Mouse (Mus musculus): ENCODE results near the gene Tmem19. TPM values are rescaled to one million over a fixed set of nuclear protein-coding genes. Genes with fewer than 3 reads are reported as not detected.

Tmem19 gene
- total RNA-seq (2021) = 10 to 100 TPM; 13.7 to 18.3 TPM
- long read RNA-seq, experiment 1, transcript Tmem19-201 (7 exons, 3,012 nt) = major isoform, 8 of 19 reads
- long read RNA-seq, experiment 1, partial matches to known transcripts = 1 of 19 reads
- long read RNA-seq, experiment 1, other reads (novel, unspliced or antisense) = 9 of 19 reads
- long read RNA-seq, experiment 2, partial matches to known transcripts = 0 of 10 reads
- long read RNA-seq, experiment 2, other reads (novel, unspliced or antisense) = 4 of 10 reads

DNA sequence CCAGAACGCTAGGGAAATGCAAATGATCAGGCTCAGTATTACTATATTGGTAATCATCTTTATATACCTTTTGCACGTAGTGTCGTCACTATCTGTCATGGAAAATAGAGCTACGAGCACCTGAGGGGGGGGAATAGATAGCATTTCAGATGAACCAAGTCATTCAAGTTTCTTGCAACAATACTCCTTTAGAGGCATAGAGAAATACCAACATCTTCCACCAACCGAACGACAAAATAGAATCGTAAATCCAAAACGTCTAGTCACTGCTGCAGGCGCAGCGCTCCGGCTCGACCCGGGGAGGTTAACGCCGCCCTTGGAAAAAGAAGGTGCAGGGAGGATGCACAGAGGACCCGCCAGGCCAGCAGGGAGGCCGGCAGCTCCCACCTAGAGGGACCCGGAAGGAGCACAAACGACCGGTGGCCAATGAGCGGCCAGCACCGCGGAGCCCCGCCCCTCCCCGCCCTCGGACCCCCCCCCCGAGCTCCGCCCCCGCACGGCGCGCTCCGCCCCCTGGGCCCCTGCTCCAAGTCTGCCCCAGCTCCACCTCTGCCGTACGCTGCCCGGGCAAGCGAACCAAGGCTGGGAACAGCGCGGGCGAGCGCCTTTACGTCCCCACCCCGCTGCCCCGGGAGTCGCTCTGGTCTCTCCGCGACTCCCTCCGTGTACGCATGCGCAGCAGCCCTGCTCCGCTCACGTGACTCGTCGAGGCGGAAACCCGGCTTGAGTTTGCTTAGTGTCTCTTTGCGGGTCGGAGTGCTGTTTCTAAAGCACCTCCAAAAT lies at the start of gene Tmem19:
Gene Tmem19 (minus strand): TSS at position 662 of the 783 bp plus-strand sequence.
- DNase-seq (ENCODE audit: low spot score) = peak; percentile 95

DNA sequence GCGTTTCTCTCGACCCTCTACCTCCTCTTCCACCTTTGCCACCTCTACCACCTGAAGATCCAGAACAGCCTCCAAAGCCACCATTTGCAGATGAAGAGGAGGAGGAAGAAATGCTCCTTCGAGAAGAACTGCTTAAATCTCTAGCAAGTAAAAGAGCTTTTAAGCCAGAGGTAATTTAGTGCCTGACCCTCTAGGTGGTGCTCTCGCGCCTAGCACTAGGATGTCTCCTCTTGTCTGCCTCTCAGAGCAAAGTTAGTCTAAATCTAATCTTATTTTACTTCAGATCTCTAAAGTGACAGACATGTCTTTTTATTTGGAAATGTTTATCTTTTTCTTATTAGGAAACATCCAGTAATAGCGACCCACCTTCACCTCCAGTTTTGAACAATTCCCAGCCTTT lies 44.1 kb upstream of the Tmem19 start:
- DNase-seq (ENCODE audit: low spot score) = peak; percentile 28

DNA sequence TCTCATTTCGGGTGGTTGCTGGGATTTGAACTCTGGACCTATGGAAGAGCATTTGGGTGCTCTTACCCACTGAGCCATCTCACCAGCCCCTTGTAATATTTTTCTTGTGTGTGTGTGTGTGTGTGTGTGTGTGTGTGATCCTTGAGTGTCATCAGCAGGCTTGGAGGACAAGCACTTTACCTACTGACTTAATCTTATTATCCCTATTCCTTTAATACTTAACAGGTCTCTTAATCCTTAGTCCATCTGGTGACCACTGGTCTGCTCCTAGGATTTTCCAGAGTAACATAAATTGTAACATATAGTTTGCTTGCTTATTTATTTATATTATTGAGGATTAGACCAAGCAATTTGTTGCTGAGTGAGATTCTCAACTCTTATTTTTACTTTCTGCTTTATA lies 29.6 kb upstream of the Tmem19 start:
- DNase-seq (ENCODE audit: low spot score) = no peak

DNA sequence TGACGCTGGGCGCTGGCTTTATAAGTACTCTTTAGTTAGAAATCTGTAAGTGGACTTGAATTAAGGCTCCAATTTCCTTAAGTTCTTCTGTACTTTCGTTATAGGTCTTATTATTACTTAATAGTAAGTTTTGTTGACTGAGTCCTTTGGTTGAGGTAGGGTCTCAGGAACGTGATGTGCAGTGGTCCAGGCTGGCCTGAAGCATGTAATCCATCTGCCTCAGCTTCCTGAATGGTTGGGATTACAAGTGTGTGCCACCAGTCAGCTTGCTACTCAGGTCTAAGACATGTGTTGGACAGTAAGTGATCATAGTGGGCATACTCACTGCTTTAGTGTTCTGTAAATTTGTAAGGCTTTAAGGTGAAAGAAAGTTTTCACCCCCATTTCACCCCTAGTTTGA lies 28.8 kb upstream of the Tmem19 start:
- no peak for DNase-seq (ENCODE audit: low spot score)

DNA sequence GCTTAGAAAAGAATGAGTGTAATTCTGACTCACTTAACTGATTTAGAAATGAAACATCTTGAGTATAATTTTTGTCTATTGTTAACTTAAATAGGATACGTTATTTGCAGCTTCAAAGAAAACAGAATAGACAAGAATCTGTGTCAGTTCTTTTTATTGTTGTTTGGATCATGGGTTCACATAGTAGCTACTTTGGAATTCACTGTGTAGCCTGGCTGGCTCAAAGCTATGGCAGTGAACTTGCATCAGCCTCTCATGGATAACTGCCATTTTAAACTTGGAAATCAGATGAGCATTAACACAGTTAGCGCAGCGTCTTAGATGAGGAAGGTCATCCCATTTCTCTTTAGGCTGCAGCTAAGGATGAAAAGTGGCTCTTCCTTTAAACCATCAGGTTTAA lies 25.6 kb upstream of the Tmem19 start:
- DNase-seq (ENCODE audit: low spot score) = no peak

DNA sequence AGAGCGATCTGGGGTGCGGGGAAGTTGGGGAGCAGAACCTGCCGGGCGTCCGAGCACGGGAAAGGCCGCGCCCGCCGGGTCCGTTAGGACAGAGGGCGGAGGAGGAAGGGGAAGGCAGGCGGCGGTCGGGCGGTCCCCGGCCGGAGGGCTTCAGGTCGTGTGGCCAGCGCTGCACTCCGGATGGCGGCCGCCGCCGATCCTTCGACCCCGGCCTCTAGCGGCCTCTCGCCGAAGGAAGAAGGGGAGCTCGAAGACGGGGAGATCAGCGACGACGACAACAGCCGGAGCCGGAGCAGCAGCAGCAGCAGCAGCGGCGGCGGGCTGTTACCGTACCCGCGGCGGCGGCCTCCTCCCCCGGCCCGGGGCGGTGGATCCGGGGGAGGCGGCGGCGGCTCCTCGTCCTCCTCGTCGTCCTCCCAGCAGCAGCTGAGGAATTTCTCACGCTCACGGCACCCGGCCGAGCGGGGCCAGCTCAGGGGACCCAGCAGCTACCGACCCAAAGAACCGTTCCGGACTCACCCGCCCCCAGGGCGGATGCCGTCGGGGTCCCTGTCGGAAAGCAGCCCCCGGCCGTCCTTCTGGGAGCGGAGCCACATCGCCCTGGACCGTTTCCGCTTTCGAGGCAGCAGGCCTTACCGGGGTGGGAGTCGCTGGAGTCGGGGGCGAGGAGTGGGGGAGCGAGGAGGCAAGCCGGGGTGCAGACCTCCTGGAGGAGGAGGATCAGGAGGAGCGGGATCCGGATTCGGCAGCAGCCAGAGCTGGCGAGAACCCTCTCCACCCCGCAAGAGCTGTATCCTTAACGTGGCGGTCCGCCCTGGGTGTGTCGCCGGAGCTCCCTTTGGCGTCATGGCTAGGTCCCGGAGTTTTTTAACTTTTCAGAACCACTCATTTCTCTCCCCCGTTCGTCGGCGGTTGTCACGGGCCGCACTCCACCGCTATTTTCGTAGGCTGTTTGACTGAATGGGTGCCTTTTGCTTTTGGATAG lies 23.0 kb upstream of the Tmem19 start:
- DNase-seq (ENCODE audit: low spot score) = peak; percentile 55

DNA sequence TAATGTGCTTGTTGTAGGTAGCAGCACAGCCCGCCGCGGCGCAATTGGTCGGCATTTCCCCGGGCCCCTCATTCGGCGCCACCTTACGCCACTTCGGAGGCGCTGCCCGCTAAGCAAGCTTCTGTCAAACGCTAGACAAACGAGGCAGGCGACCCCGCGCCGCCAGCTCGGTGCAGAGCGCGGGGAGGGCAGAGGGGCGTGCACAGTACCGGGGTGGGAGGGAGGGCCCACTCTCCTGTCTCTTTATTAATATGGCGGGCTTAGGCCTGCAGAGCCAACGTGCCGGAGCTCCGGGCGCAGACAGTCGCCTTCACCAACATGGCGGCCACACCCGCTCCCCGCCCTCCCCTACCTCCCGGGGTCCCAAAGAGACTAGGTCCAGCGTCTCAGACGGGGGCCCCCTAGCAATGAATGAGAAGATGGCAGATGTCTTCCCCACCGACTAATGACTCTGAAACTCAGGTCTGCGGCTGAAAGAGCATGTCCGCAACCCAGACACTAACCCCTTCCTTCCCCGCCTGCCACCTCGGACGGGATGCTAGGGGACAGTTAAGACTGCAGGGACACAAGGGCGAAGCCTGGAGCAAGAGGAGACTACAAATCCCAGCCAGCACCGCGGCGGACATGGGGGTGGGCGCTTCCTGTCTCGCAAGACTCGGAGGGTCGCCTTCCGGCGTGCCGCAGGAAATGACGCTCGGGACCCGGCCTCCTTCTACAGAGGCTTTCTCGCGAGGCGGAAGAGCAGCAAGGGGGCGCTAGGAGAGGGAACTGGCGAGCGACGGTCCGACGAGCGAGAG lies 22.1 kb upstream of the Tmem19 start, which contains the start of the genes Thap2 and Zfc3h1:
Gene Thap2 (minus strand): TSS at position 223 of the 797 bp plus-strand sequence.
Gene Zfc3h1 (plus strand): TSS at position 739 of the 797 bp plus-strand sequence.
- DNase-seq (ENCODE audit: low spot score) = peak; percentile 98

DNA sequence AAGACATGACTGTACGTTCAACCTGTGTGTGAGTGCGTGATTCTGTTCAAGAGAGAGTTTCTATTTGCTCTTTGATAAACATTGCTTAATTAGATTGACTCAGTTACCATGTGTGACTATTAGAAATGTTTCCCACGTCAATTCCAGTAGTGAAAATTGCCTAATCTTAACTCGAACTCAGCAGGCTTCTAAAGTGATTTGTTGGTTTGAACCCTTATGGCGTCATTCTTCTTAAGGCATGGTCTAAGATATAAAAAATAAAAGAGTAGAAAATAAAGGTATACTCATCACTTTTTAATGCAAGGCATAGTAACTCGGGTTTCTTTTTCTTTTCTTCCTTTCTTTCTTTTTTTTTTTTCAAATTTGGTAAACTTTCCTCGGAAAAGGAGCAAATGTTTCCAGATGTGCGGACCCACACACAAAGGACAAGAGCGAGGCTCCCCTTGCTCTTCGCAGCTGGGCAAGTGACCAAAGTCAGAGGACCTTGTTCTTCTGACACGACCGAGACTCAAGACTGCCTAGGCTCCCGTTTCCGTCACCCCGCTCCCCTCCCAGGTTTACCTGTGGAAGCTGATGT lies 21.4 kb upstream of the Tmem19 start:
- no peak for DNase-seq (ENCODE audit: low spot score)

DNA sequence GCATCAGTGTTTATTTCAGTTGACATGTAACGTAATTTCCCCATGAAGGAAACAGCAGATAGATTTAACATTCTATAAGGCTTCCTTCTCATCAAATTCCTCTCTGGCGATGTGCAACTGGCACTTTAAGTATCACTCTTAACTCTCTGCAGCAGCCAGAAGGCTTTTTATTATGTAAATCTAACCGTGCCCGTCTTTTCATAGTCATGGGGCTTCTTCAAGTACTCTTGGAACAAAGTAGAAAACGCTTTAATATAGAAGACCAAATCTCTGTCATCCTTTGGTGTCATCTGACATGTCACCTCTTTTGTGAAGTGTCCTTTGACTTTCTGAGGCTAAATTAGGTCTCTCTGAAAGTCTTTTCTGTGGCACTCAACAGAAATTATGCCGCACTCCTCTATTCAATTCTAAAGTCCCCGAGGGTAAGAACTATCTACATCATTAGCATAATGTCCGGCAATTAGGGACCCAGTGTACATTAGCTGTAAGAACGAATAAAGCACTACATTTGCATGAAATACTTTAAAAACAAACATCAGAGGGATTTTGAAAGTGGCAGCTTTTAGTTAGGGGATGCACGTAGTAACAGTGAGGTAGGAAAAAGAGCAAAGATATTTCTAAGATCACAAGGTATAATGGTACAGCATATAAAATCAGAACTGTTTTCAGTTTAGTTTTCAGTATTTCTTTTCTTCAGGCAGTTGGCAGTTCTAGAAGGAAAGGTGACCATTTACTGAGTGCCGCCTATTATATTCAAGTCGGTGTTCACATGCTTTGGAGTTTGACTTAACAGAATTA lies 20.7 kb upstream of the Tmem19 start:
- no peak for DNase-seq (ENCODE audit: low spot score)

DNA sequence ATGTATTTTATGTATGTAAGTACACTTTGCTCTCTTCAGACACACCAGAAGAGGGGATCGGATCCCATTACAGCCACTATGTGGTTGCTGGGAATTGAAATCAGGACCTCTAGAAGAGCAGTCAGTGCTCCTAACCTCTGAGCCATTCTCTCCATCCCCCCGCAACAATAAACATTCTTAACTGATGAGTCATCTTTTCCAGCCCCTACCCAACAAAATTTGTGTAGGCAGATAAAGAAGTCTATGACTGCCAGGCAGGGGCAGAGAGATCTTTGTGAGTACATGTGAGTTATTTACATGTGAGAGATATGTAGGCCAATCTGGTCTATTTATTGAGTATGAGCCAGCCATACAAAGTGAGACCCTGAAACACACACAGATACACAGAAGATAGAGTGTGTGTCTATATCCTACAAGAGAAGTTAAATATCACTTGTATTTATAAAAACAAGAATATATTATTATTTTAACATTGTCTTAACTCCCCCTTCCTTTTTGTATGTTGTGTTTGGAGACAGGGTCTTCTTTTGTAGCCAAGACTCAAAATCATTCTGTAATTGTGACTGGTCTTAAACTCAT lies 19.3 kb upstream of the Tmem19 start:
- no peak for DNase-seq (ENCODE audit: low spot score)

DNA sequence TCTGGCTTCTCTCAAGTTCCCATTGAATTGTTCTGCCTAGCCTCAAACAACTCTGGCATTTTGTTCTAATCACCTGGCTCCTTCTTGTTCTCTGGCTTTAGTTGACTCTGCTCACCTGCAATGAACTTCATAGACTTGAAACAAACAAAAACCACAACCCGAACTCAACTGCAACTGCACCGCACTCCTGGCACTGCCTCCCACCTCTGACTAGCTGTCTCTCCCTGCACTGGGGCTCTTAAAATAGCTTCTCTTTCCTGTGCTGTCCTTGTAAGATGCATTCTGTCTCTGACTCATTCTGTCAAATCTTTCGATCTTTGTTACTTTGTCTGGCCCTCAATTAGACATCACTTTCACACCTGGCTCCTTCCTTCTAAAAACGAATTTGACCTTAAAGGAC lies 850 bp upstream of the Tmem19 start:
- no peak for DNase-seq (ENCODE audit: low spot score)

DNA sequence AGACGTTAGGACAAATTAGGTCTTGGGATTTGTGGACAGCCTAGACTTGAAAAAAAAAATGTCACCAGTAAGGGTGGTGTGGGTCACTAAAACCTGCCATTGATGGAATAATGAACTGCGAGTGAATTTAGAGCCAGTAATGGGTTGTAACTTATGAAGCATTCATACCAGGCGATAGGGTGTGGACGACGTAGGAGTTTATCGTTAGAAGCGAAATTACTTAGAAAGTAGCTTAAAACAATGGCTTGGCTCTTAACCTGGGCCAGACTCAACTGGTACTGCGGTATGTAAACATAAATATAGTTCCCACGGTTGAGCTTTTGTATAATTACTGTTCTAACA lies 293 bp upstream of the Tmem19 start:
- DNase-seq (ENCODE audit: low spot score) = no peak

DNA sequence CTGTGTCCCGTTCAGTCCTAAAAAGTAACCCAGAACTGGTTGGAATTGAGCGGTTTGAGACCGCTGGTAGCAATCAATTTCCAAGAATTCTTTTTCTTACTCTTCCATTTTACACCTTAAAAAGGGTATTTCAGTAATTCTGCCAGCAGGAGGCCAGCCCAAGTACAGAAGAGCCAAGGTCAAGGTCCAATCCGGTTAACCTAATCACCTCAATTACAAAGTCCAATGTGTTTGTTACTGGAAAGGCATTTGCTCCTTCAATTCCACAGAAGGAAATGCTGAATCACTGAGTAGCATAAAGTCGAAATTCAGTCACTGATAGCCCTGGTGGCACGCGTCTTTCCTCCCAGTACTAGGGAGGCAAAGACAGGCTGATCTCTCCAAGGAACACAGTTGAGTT lies 3.2 kb downstream of the Tmem19 start:
- DNase-seq (ENCODE audit: low spot score) = no peak

DNA sequence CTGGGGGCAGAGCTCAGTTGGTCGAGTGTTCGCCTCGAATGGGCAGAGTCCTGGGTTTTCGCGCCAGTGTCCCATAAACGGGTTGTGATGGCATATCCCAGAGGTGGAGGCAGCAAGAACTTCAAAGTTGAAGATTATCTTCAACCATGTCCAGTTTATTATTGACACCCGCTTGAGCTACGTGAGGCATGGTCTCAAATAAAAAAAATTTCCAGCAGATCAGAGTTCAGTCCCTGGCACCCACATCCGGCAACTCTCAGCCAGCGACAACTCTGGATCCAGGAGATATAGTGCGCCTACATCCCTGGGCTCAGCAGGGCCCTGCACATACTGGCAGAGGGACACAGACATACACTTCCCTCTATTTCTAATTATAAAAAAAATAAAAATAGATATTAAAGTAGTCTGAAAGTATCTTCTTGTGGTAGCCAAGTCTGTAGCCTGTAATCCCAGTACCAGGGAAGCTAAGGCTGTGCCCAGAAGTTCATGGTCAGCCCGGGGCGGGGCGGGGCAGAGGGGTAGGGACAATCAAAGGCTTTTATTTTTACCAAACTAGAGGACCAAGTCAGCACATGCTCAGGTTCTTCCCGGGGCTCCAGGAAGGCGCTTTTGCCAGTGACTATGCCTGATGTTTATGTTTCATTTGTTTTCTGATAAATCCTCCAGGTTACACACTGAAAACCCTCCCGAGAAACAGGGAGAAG lies 3.9 kb downstream of the Tmem19 start:
- no peak for DNase-seq (ENCODE audit: low spot score)

DNA sequence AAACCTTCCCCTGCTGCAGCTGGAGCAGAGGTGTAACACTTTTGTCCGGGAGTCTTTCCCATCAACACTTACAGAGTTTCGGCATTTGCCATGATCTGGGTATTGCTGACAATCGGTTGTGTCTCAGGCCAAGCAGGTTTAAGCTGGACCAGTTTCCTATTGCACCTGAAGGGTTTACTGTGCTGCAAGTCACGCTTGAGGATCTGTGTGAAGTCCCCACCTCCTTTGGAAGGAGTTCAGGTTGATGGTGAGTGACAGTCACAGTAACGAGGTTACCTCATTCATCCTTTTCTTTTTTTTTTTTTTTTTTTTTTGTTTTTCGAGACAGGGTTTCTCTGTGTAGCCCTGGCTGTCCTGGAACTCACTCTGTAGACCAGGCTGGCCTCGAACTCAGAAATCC lies 6.2 kb downstream of the Tmem19 start:
- DNase-seq (ENCODE audit: low spot score) = no peak

DNA sequence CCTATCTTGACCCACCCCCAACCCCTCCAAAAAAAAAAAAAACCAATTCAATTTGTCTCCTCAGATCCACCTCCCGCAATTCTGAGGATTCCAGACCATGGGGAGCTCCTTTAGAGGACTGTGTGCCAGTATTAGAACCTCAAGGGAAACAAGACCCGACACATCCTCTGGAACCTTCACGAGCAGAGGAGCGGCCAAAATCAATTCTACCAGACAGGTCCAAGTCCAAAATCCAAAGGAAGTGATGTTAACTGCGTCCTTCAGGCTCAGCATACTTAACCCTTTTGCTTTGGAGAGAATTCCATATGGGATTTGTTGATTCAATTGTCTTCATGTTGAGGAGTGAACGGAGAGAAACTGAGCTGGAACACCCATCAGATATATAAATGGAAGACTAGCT lies 7.3 kb downstream of the Tmem19 start:
- DNase-seq (ENCODE audit: low spot score) = no peak

DNA sequence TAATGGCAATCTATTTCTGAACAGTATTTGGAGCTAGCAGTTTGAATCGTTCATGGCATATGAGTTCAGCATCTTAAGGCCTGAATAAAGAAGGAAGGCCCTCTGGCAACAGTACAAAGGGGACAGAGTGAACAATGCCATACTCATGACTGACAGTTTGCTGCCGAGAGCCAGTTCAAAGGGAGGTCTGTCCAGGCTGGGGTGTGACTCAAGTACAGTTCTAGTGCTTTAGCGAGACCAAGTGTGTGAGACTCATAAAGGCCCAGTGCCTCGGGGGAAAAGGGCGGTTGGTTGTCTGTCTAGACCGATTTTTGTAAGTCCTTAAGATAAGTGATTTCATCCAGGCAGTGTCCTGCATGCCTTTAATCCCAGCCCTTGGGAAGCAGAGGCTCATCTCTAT lies 7.7 kb downstream of the Tmem19 start:
- DNase-seq (ENCODE audit: low spot score) = no peak

DNA sequence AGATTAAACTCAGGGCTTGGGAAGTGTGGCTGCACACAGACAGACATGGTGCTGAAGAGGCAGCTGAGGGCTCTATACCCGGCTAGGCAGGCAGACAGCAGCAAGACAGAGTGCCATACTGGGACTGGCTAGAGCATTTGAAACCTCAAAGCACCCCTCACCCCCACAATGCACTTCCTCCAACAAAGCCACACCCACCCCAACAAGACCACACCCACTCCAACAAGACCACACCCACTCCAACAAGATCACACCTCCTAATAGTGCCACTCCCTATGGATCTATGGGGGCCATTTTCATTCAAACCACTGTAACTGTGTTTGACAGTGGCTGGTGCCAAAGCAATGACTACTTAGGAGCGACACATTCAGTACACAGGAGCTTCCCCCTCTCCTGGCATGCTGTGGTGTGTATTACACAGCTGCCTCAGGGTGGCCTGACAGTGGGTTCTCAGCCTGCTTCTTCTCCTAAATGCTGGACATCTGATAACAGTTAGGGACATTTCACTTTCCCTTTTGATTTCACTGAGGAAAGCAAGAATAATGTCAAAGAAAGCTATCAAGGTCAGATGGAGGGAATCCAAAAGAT lies 11.4 kb downstream of the Tmem19 start:
- no peak for DNase-seq (ENCODE audit: low spot score)

DNA sequence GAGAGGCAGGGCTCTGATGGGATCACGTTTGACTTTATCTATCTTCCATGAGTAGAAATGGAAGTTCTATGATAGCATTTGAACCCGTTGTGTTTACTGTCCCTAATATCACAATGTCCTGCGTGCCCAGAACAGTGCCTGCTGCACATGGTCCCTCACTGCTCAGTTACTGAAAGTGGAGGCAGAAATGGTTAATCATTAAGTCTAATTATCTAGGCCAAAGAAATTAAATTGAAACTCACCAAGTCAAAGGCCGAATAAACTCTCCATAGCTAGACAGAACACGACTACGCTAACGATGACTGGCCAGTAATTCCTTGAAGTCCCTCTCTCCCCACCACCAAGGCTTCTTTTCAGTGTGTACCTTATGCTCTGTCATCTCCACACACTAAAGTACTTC lies 12.8 kb downstream of the Tmem19 start:
- DNase-seq (ENCODE audit: low spot score) = no peak

Data from gastrocnemius, adult 18-20 months (tissue).